Mouse (Mus musculus) megakaryocyte, embryonic 14.5 days (primary cell): ENCODE measurements at regions not wholly inside any gene's neighbourhood (a gene's known extent, or its start where the extent isn't known, plus 50 kb on each side); places are given as distances from the start of the nearest gene placed in this dataset.

Source experiments
- FLI1 ChIP-seq: IDR thresholded peaks from 2 replicates; pipeline ENCODE4 v1.6.1; 2012; ENCODE audit warnings: low read length, inconsistent platforms, mixed read lengths
- GATA1 ChIP-seq: IDR thresholded peaks from 3 replicates; pipeline ENCODE4 v1.6.1; 2012; ENCODE audit warnings: mixed read lengths, low read length, inconsistent platforms, borderline replicate concordance

DNA sequence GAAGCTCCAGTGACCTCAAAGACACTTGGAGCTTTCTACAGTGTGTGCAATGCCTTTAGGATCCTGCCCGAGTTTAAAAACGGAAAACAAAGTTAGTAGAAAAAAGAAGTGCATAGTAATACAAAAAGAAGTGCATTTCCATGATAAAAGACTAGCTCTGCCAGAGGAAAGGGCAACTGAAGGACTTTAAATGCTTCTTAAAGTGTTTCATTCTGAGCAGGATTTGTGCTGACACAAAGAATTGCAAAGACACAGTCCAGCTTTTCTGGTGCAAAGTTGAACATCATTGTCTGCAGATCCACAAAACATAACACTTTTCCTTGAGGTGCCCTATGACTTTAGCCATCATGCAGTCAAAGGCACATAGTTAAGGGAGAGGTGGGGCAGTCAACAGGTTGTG is 134.1 kb downstream of the Eva1a start:
- TF ChIP-seq GATA1 (no peak), FLI1 (no peak)
